Mouse (Mus musculus) MN1 (cell line): ENCODE data around the gene Cst6.
"Not testable (repeated sequence)": the region's sequence is repeated elsewhere in the genome, so short reads cannot be mapped to it uniquely, and the experiment has no call there.

Source experiments
- DNase-seq: peaks from one replicate; pipeline ENCODE4 v3.0.0-alpha.2; 2016; ENCODE audit warnings: low spot score

Cst6 gene

DNA sequence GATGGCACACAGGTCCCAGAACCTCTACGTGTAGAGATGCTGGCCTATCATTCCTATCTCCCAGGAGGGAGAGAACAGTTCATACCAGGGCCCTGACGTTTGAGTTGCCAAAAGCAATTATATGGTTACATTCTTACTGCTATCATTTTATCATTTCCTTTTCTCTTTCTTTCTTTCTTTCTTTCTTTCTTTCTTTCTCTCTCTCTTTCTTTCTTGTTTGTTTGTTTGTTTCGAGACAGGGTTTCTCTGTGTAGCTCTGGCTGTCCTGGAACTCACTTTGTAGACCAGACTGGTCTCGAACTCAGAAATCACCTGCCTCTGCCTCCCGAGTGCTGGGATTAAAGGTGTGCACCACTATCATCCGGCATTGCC, at the start of gene Cst6:
Gene Cst6 (minus strand): TSS at position 73 of the 372 bp plus-strand sequence.
- not testable (repeated sequence) for DNase-seq

DNA sequence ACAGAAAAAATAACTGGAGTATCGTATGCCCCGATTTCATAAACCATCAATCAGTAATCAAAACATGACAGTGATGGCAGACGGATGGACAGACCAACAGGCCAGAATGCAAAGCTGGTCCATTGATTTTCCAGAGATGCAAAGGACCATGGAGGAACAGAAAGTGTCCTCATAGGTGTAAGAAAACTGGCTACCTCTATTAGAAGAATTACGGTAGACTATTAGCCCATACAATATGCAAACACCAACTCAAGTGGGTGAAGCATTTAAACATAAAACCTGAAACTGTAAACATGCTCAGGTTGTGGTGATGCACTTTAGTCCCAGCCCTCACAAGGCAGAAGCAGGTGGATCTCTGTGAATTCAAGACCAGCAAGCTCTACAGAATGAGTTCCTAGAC, 46.0 kb upstream of the Cst6 start:
- no peak for DNase-seq

DNA sequence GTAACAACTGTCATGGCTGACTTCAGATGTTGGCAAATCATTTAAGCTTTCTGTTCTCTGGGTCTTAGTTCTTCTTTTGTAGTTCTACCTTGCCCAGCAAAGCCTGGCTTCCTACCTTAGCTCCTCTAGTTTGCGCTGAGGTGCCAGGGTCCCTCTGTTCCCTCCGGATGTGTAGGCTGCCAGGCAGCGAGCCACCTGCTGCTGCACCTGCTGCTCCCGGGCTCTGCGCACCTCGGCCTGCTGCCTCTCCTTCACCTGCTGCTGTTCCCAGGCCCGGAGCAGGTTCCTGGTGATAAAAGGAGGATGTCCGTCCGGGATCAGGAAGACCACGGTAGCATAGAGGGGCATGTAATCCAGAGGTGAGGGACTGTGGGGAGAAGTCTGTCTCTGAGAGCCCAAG, 44.8 kb upstream of the Cst6 start:
- no peak for DNase-seq

DNA sequence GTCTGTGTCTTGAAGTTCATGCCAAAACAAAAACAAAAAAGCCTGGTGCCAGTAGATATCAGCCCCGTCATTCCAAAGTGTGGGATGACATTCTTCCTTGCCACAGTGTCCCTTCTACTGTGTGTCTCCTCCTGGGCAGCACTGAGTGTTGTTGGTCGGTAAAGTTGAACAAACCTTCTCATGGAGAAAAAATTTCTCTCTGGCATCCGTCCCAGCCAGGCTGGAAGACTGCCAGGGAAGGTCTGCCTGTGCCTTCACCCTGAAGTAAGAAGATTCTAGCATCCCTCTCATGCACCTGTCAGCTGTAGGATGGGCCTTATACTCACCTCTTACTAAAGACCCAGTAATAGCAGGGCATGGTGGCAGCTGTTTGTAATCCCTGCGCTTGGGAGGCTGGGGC, 43.5 kb upstream of the Cst6 start:
- DNase-seq, result peak; percentile 45

DNA sequence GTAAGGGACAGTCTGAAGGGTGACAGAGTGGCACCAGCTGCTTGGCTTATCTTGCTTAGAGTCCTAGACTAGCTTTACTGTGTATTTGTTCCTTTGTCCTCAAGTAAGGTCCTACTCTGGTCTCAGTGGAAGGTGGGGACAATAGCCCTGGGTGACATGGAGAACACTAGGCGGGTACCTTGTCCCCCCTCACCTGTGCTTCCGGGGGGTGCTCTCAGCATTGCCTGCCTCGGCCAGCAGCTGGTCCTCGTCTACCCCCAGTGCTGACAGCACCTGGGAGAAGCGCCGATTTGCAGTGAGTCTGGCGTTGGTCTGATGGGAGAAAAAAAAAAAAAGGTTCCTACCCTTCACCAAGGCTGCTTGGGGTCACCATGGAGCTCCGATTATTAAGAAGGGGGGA, 41.0 kb upstream of the Cst6 start:
- DNase-seq, result no peak

DNA sequence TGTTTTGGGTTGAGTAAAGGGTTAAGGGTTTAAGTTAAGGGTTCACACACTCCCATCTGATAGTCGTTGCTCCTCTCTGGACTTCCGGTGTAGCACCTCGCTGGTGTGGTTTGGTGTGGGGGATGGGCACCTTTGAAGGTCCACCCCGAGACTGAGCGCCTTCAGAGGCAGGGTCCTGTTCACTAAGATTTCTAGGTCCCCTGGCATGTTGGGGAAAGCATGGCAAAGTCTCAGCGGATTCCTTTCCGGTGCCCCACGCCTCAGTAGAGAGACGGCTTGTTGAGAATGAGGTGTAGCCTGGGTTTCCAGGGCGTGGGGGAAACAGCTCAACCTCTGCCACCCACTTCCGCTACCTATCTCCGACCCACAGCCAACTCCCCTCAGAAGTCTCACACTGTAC, 40.3 kb upstream of the Cst6 start:
- no peak for DNase-seq

DNA sequence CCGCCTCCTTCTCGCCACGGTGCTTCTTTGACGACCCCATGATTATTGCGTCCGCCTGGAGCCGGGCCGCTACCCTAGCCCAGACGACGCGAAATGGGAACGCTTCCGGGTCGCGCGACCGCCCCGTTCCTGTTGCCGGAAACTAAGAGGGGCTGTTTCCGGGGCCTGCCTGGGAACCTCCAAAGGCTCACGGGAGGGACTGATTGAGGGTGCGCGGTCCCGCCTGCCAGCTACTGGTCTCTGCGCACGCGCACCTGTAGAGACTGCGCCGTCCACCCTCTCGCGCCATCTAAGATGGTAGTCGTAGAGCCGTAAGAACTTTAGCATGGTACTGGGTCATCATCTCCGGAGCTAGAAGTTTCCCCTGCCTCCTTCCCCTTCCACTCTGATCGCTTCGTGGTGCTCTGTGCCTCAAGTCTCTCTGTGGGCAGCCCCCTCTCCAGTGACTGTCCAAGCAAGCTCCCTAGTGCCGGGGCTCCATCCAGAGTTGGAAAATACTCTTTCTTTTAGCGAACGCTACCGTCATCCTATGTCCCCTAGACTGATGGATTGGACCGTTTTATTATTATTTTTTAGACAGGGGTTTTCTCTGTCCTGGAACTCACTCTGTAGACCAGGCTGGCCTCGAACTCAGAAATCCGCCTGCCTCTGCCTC, 39.3 kb upstream of the Cst6 start, which contains the start of gene Sart1:
Gene Sart1 (minus strand): TSS at position 116 of the 655 bp plus-strand sequence.
- peak; percentile 92 for DNase-seq

DNA sequence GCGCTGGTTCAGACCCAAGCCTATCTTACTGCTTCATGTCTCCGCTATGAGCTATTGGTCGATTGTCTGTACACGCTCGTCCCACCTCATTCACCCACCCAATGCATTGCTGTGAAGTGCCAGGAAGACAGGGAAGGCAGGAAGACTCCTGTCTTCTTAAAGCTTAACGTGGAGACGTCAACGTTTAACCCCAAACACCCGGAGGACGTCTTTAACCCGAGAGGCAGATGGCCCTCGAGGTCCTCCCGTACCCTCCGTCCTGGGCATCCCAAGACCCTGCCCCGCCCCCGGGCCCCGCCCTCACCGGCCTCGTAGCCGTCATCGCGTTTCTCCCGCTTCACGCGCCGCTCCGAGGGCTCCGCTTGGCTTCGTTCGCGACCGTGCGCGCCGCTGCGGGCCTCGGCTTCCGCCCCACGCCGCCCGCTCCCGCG, 38.7 kb upstream of the Cst6 start:
- DNase-seq, result peak; percentile 54

DNA sequence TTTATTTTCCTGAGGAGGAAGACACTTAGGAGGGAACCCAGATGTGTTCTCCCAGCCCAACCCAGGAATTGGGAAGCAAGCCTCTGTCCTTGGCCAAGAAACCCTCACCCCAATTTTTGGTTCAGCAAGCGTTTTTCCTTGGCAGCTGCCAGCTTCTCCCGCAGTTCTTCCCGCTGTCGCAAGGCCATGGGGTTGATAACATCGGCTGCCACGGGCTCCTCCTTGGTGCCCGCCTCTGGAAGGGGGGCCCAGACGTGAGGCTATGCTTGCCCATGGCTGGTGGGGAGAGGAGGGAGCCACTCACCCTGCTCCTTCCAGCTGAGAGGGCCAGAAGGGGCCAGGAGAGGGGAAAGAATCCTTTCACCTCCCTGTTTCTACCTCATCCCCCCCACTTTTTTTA, 35.3 kb upstream of the Cst6 start:
- no peak for DNase-seq

DNA sequence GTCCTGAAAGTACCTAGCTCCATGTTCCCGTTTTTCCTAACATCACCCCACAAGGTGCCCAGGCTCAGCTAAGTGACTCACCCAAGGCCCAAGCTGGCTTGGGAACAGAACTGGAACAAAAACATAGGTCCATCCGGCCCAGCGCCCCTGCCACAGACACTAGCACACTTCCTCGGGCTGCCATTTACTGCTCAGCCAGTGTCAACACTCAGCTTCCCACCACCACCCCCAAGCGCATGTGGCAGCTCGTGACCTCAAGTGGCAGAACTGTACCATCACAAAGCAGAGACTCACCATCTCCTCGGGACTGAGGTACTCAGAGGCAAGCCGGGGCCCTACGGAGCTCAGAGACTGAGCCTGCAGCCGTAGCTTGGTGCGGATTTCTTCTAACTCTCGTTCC, 34.0 kb upstream of the Cst6 start:
- no peak for DNase-seq

DNA sequence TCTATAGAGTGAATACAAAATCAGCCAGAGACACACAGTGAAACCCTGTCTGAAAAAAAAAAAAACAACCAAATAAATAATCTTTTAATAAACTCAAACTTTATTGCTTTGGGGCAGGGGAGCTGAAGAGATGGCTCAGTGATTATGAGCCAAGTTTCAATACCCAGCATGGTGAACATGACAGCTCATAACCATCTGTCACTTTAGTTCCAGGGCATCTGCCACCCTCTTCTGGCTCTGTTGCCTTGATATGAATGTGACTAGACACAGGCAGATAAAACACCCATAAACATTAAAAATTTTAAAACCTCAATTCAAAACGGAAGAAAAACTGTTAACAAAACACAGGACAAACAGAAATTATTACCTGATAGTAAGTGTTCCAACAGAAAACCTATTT, 28.1 kb upstream of the Cst6 start:
- DNase-seq, result no peak

DNA sequence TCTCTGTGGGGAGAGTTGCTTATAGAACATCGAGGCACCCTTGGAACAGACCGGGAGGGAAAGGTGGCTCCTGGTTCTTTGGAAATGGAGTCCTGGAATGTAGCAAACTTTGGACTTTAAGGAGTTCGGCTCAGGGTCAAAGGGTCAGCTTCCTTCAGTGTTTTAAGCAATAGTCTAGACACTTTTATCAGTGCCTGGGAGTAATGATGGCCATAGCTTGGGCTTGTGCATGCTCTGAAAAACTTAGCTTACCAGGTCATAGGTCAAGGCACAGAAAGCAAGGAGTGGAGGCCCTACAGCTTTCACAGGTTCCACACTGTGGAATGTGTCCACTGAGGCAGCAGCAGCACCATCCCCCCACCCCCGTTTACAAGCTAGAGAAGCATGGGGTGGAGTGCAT, 25.4 kb upstream of the Cst6 start:
- no peak for DNase-seq

DNA sequence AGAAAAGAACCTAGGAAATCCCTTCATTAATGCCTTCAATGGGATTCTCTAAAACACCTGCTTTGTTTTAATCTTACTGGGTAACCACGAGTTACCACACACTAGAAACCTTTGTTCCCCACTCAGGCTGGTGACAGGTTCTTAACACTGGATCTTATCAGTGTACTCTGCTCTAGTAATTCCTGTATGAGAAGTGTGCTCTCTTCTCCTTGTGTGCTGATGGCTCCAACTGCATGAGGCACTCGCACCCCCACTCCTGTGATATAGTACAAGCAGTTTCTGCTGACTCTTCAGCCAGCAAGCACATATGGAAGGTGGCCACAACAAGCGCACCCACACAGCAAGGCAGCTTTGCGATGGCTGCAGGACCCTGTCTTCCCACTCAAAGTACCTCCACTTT, 24.8 kb upstream of the Cst6 start:
- no peak for DNase-seq

DNA sequence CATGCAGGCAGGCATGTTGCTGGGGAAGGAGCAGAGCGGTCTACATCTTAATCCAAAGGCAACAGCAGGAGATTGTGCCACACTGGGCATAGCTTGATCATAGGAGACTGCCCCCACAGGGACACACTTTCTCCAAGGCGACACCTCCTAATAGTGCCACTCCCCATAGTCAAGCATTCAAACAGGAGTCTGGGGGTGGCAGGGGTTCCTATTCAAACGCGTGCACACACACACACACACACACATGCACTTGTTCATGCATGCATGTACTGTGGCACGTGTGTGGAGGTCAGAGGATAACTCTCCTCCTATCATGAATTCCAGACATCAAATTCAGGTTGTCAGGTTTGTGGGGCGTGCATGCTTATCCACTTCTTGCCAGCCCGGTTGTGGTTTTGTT, 23.4 kb upstream of the Cst6 start:
- DNase-seq, result no peak

DNA sequence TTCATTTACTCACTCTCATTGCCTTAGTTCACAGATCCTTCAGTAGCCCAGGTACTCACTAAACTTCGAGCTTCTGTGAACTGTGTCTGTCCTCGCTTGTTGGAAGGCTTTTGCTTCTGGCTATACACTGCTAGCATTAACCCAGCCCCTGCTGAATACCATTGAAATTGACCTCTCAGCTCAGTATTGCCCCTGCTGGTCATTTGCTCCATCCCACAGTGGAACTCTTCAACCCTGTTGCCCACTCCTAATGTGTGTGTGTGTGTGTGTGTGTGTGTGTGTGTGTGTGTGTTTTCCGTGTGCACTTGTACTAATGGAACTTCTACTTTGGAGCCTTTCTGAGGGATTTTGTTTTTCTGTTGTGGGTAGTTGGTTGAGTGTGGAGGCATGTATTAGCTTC, 21.6 kb upstream of the Cst6 start:
- DNase-seq, result peak; percentile 23

DNA sequence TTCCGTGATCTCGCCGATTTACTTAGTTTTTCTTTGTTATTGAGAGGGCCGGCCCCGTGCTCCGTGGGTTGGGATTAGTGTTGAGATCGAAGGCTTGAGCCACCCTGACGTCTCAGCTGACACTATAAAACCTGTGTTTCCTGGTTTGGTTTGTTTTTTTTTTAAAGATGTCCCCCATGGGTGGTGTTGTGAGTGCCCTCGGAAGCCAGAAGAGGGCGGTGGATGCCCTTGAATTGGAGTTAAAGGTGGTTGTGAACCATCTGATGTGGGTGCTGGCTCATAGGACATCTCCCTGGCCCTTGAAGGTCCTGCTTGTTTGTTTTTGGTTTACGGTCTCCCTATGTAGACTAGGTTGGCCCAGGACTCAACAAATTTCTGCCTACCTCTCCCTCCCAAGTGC, 18.1 kb upstream of the Cst6 start:
- peak; percentile 63 for DNase-seq

DNA sequence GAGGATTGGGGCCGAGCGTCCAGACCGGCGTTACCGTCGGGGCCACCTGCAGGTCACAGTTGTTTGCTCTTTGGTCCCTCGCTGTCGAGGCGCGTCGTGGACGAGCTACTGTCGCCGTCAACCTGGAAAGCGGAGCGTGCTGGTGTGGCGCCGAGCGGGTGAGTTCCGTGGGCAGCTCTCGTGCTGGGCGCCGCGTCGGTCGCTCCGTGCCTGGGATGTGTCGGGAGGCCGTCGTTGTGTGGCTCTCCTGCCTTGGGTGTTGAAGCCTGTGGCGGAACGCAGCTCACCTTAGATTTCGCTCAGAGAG, 17.6 kb upstream of the Cst6 start, which contains the start of gene Banf1:
Gene Banf1 (minus strand): TSS at position 116 of the 307 bp plus-strand sequence.
- no peak for DNase-seq

DNA sequence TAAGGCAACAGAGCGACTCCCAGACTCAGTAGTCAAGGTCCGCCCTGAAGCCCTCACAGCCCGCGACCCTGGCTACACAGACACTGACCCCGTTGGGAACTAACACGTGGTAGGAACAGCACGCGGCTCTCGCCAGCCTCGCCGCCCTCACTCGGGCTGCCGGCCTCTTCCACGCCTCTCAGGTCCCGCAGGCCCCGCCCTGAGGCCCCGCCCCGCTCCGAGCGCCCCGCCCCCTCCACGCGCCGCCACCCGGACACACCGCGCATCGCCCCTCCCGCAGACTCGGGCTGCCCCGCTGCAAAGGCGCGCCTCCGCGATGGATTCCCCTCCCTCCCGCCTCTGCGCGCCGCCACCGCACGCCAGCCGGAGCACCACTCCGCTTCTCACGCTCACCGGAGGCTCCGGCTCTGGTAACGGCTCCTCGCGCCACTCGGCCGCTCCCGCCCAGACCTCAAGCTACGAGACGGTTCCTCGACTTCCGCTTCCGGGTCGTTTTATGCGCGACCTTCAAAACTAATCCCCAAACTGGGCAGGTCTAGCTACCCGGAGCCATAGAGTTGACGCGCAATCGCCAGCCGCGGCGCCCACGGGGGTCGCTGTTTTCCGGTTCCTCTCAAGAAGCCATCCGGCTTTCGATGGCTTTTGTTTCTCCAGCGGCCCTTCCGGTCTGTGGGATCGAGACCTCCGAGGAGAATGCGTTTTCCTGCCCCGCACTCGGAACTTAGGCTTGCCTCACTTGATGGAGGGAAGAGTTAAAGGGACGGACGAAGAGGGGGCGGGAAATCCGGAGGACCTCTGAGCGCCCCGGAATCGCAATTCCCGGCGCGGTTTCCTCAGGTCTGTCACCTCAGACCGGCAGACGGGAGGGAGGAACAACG, 17.0 kb upstream of the Cst6 start, which contains the start of gene Eif1ad:
Gene Eif1ad (plus strand): TSS at position 567 of the 878 bp plus-strand sequence.
- DNase-seq, result peak; percentile 93

DNA sequence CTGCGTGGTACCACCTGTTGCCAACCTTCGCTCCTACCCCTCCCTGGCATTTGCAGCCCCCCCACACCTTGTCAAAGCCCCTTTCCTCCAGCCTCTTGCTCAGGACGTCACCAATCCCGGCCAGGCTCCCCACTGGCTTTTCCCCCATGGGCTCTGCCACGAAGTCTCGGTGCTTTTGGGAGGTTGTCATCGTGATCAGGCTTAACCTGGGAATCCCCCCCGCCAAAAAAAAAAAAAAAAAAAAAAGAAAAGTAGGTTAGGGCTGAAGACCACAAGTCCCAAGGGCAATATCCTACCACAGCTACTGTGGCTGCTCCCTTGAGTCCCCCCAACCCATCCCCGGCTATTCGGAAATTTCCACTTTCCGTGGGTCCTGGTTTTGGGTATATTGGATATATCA, 16.4 kb upstream of the Cst6 start:
- DNase-seq, result no peak

DNA sequence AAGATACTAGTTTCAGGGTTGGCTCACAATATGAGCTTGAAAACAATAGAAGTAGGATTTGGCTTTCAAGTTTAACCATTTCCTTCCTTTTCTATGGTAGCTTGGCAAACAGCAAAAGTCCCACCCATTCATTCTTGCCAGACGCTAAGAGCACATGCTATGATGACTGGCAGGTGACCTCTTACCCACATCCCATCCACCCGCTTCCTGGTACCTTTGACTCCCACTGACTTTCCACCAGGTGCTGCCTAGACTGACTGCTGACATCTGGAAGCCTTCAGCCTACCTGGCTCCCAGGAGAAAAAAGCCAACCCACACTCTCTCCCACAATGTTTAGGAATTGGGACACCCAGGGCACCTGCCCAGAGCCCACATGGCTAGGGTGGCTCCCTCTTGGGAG, 14.8 kb upstream of the Cst6 start:
- DNase-seq, result no peak

DNA sequence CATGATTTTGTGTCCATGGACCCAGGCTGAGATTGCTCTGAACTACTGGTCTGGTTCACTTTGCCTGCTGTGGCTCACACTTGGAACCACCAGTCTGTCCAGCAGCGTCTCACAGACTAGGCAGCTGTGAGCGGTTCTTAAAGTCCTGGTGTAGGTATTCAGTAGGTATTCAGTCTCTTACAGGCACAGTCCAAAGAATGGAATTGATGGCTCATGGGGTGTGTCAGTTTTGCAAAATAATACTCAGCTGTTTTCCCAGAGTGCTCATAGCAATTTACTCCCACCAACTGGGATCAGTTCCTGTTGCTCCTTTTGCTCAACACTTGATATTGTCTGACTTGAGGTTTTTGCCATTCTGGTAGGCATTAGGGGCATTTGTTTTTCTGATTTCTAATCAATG, 12.8 kb upstream of the Cst6 start:
- DNase-seq, result no peak

DNA sequence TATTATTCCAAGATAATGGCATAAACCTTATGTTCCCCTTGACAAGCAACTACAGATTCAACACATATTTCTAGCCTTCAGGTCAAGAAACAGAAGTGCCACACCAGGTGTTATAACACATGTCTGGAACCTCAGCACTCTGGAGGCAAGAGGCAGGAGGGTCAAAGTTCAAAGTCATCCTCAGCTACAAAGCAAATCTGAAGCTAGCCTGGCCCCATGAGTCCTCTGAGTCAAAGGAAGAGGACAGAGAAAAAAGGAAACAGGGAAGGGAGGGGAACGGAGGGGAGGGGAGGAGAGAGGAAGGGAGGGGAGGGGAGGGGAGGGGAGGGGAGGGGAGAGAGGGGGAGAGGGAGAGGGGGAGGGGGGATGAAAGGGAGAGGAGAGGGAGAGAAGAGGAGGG, 6.7 kb upstream of the Cst6 start:
- no peak for DNase-seq

DNA sequence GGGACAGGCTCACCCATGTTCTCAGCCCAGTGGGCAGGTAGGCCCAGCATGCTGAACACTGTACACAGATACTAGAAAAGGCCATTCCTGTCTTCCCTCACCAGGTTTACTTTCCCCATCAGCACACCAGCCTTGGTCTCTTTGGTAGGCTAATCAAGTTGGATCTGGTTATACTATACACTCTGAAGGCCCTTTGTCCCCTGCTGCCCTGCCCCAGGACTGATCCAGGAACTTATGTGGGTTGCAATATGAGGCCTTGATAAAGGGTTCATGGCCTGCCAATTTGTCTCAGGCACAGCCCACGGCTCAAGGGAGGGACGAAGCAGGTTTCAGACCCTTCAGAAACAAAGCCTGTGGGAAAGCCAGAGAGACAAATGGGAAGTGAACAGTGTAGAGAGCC, 4.2 kb upstream of the Cst6 start:
- no peak for DNase-seq
